Mouse (Mus musculus) heart, postnatal 0 days (tissue): Measurements from ENCODE around the gene Epn2.

Source experiments
- CTCF ChIP-seq: IDR thresholded peaks from 2 replicates; pipeline ENCODE4 v1.5.1; 2016; ENCODE audit warnings: antibody characterized with exemption, control low read depth, low read depth
- EP300 ChIP-seq: IDR thresholded peaks from 2 replicates; pipeline ENCODE4 v1.6.1; 2016; ENCODE audit warnings: antibody characterized with exemption, low read depth

GRCm38 (mm10) chr11:61619791-61620241 is 40.3 kb upstream of the Epn2 start:
- TF ChIP-seq EP300 (no peak), CTCF (peak; percentile 50)
